Mouse (Mus musculus): ENCODE measurements around the gene Cdon. TPM values are rescaled to one million over a fixed set of nuclear protein-coding genes. Genes with fewer than 3 reads are reported as not detected.
A peak's percentile ranks its signal among the peaks of the same experiment; 100 is the strongest.

Cdon gene
- polyA plus RNA-seq, 1 experiment from 2014 or later: 5.0 TPM

DNA sequence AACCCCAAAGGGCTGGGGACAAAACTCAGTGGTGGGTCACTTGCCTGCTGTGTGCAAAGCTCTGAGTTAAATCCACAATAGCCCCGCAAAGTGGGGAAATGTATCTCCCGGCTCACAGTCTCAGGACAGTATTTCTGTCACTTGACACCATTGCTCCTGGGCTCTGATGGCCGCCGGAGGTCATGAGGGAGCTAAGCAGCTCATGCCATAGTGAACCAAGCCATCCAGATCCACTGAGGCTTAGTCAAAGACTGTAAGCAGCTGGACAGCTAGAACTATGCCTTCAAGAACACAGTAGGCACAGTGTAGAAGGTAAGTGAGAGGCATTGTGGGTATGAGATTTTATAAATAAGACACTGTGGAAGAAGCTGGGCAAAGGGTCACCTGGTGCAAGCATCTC is 74.0 kb downstream of the Cdon start:
- Histone ChIP-seq H3K4me3 (ENCODE audit: low read length) (no peak overlapping the region), H3K9ac (ENCODE audit: low read length) (no peak overlapping the region), H3K36me3 (ENCODE audit: control insufficient read depth, insufficient read depth) (peaks cover 7% of the 10 kb centered on the region; the same call in 1 of the 2 replicates), H3K4me2 (ENCODE audit: low read depth, low read length) (no peak overlapping the region), H3K9me3 (replicated peaks; ENCODE audit: control insufficient read depth, low read length) (no peaks in the 10 kb centered on the region), H3K4me1 (ENCODE audit: control insufficient read depth, insufficient read depth, low read length) (0 out of 2 replicates have a peak, but pooled peaks cover 2% of the 10 kb centered on the region), H3K27ac (ENCODE audit: low read length) (no peak overlapping the region), H3K27me3 (ENCODE audit: control insufficient read depth, insufficient read depth, low read length) (no peaks in the 10 kb centered on the region)
- 60% methylated on average over 4 of the region's 4 CpGs for WGBS
- no peak for ATAC-seq (replicated peaks; ENCODE audit: extremely low read depth, insufficient read depth, low FRiP score)

DNA sequence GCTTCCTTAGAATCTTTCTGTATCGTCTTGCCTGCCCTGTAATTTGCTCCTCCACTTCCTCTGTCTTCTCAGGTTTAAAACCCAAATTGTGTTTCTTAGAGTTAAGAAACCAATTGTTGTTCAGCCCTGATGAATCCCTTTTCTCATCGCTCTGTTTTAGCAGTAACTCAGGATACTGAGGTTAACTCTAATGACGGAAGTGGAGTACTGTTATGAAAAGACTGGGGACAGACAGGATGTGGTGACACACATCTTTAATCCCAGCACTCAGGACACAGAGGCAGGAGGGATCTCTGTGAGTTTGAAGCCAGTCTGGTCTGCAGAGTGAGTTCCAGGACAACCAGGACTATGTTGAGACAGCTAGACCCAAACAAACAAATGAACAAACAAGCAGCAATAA is 74.5 kb downstream of the Cdon start:
- no peak for ATAC-seq (replicated peaks; ENCODE audit: extremely low read depth, insufficient read depth, low FRiP score)
- Histone ChIP-seq H3K9me3 (replicated peaks; ENCODE audit: control insufficient read depth, low read length) (no peaks in the 10 kb centered on the region), H3K36me3 (ENCODE audit: control insufficient read depth, insufficient read depth) (peaks cover 7% of the 10 kb centered on the region; the same call in 1 of the 2 replicates), H3K4me1 (ENCODE audit: control insufficient read depth, insufficient read depth, low read length) (0 out of 2 replicates have a peak, but pooled peaks cover 2% of the 10 kb centered on the region), H3K4me2 (ENCODE audit: low read depth, low read length) (no peak overlapping the region), H3K9ac (ENCODE audit: low read length) (no peak overlapping the region), H3K27ac (ENCODE audit: low read length) (no peak overlapping the region), H3K4me3 (ENCODE audit: low read length) (no peak overlapping the region), H3K27me3 (ENCODE audit: control insufficient read depth, insufficient read depth, low read length) (no peaks in the 10 kb centered on the region)
- WGBS: 60% methylated on average over 3 of the region's 3 CpGs

DNA sequence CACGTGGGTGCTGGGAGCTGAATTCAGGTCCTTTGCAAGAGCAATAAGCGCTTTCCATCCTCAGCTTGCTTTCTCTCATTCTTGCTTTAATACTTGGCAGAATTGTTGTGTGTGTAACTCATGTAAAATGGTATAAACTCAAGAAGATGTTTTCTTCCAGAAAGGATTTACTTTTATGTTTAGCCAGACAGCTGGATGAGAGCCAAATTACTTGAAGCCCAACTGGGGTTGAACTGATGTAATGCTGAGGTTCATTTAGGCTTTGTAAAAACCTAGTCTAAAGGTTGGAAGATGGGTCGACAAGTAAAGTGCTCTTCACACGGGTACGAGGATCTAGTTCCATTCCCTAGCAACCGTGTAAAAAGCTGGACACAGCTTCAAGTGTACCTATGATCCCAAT is 79.0 kb downstream of the Cdon start:
- Histone ChIP-seq H3K4me2 (ENCODE audit: low read depth, low read length) (no peak overlapping the region), H3K4me3 (ENCODE audit: low read length) (no peak overlapping the region), H3K27ac (ENCODE audit: low read length) (no peak overlapping the region), H3K27me3 (ENCODE audit: control insufficient read depth, insufficient read depth, low read length) (no peaks in the 10 kb centered on the region), H3K9ac (ENCODE audit: low read length) (no peak overlapping the region), H3K9me3 (replicated peaks; ENCODE audit: control insufficient read depth, low read length) (no peaks in the 10 kb centered on the region), H3K4me1 (ENCODE audit: control insufficient read depth, insufficient read depth, low read length) (0 out of 2 replicates have a peak, but pooled peaks cover 2% of the 10 kb centered on the region), H3K36me3 (ENCODE audit: control insufficient read depth, insufficient read depth) (peaks cover 11% of the 10 kb centered on the region; the same call in 1 of the 2 replicates)
- whole genome bisulfite sequencing: 80% methylated on average over 6 of the region's 6 CpGs
- no peak for ATAC-seq (replicated peaks; ENCODE audit: extremely low read depth, insufficient read depth, low FRiP score)

DNA sequence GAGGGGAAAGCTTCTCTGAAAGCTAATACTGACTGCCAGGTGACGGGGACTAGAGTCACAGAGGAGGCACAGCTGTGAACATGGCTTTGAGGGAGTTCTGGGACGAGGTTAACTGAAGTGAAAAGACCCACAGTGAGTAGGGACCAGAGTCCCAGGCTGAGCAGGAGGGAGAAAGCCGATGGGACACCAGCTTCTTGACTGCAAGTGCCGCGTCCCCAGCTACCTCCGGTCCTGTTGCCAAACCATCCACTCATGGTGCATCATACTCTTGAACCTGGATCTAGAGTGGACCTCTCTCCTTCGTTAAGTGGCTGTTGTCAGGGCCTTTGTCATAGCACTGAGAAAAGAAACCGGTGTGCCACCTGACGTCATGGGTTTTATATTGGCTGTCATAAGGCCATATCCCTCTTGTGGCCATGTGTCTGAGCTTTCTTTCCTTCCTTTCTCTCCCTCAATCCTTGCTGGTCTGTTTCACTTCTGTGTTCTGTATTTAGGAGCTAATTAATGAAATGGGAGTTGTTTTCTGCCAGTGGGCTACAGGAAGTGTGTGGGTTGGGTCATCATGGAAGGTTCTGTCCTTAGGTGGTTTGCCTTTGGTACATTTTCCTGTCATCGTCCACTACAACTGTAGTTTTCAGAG is 81.6 kb downstream of the Cdon start:
- ATAC-seq (replicated peaks; ENCODE audit: extremely low read depth, insufficient read depth, low FRiP score): no peak
- H3K4me1 ChIP-seq (ENCODE audit: control insufficient read depth, insufficient read depth, low read length): peaks cover 7% of the 10 kb centered on the region
- 86% methylated on average over 10 of the region's 10 CpGs for WGBS
- no peaks in the 10 kb centered on the region for H3K9me3 ChIP-seq (replicated peaks; ENCODE audit: control insufficient read depth, low read length)
- no peak overlapping the region for H3K9ac ChIP-seq (ENCODE audit: low read length)
- no peaks in the 10 kb centered on the region for H3K27me3 ChIP-seq (ENCODE audit: control insufficient read depth, insufficient read depth, low read length)
- no peak overlapping the region for H3K4me2 ChIP-seq (ENCODE audit: low read depth, low read length)
- H3K4me3 ChIP-seq (ENCODE audit: low read length): no peak overlapping the region
- H3K36me3 ChIP-seq (ENCODE audit: control insufficient read depth, insufficient read depth): peaks cover 11% of the 10 kb centered on the region; the same call in 1 of the 2 replicates
- no peak overlapping the region for H3K27ac ChIP-seq (ENCODE audit: low read length)

DNA sequence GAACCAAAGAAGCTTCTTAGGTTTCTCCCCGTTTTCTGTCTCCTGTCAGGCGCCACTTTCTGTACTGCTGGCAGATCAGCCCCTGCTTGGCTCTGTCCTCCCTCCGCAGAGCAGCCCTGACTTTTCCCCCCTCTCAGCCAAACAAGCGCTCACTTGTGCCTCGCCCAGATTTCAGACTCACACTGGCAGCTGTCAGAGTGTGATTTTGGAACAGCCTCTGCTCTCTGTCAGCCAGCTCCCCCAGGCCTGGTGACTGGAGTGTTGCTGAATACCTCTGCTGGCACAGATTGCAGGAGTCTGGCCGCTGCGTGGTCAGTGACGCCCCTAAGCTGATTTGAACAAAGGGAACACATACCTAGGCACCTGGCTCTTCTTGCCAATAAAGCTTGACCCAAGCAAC is 87.3 kb downstream of the Cdon start:
- 12% methylated on average over 8 of the region's 8 CpGs for WGBS
- peak overlapping the region; percentile 21 for H3K4me2 ChIP-seq (ENCODE audit: low read depth, low read length)
- no peak overlapping the region for H3K4me3 ChIP-seq (ENCODE audit: low read length)

DNA sequence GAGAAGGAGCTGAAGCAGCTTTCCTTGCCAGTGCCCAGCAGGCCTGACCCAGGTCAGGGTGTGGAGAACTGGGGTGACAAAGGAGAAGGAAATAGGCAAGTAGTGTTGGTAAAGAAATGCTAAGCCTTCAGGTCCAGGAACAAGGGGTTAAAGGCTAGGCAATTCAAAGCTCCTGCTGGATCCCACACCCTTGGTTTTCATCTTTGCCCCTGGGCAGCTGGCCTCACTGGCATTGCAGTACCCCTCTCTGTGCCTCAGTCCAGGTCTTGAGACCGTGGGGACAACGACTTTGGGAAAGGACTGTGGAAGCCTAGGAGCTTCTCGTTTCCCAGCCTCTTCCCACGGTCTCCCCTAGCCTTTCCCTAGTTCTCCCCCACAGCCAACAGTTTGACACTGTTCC is 93.0 kb downstream of the Cdon start:
- Histone ChIP-seq H3K4me1 (ENCODE audit: control insufficient read depth, insufficient read depth, low read length) (peaks cover 2% of the 10 kb centered on the region), H3K9ac (ENCODE audit: low read length) (no peak overlapping the region), H3K9me3 (replicated peaks; ENCODE audit: control insufficient read depth, low read length) (no peaks in the 10 kb centered on the region), H3K27ac (ENCODE audit: low read length) (no peak overlapping the region), H3K27me3 (ENCODE audit: control insufficient read depth, insufficient read depth, low read length) (0 out of 2 replicates have a peak, but pooled peaks cover 2% of the 10 kb centered on the region), H3K4me2 (ENCODE audit: low read depth, low read length) (no peak overlapping the region), H3K4me3 (ENCODE audit: low read length) (no peak overlapping the region), H3K36me3 (ENCODE audit: control insufficient read depth, insufficient read depth) (no peaks in the 10 kb centered on the region)
- 69% methylated on average over 4 of the region's 4 CpGs for WGBS
- no peak for ATAC-seq (replicated peaks; ENCODE audit: extremely low read depth, insufficient read depth, low FRiP score)

More for the DNA sequence above, 87.3 kb downstream of the Cdon start:
- peak overlapping the region; percentile 53; the same call in 1 of the 2 replicates for H3K9ac ChIP-seq (ENCODE audit: low read length)
- no peaks in the 10 kb centered on the region for H3K36me3 ChIP-seq (ENCODE audit: control insufficient read depth, insufficient read depth)
- no peaks in the 10 kb centered on the region for H3K9me3 ChIP-seq (replicated peaks; ENCODE audit: control insufficient read depth, low read length)
- peak overlapping the region; percentile 93 for H3K27ac ChIP-seq (ENCODE audit: low read length)
- peaks cover 20% of the 10 kb centered on the region for H3K4me1 ChIP-seq (ENCODE audit: control insufficient read depth, insufficient read depth, low read length)
- ATAC-seq (replicated peaks; ENCODE audit: extremely low read depth, insufficient read depth, low FRiP score): peak; percentile 92
- H3K27me3 ChIP-seq (ENCODE audit: control insufficient read depth, insufficient read depth, low read length): 0 out of 2 replicates have a peak, but pooled peaks cover 2% of the 10 kb centered on the region

DNA sequence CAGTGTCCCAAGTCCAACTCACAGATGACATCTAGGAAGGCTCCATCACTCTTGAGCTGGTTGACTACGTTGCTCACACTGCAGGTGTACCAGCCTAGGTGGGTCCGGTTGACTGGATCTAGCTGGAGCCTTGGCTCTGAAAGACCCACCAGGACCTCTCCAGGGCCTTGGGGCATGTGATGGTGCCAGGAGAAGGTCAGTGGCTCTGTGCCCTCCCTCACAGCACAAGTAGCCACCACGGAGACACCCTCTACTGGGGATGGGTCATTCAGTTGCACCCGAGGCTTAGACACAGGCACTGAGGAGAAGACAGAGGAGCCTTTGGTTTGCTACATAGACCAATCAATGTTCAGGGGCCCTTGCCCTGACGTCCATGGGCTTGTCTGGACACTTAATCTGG is 95.3 kb downstream of the Cdon start:
- Histone ChIP-seq H3K36me3 (ENCODE audit: control insufficient read depth, insufficient read depth) (no peaks in the 10 kb centered on the region), H3K4me1 (ENCODE audit: control insufficient read depth, insufficient read depth, low read length) (no peaks in the 10 kb centered on the region), H3K27ac (ENCODE audit: low read length) (no peak overlapping the region), H3K27me3 (ENCODE audit: control insufficient read depth, insufficient read depth, low read length) (no peaks in the 10 kb centered on the region), H3K9me3 (replicated peaks; ENCODE audit: control insufficient read depth, low read length) (no peaks in the 10 kb centered on the region), H3K4me3 (ENCODE audit: low read length) (no peak overlapping the region), H3K4me2 (ENCODE audit: low read depth, low read length) (no peak overlapping the region), H3K9ac (ENCODE audit: low read length) (no peak overlapping the region)
- ATAC-seq (replicated peaks; ENCODE audit: extremely low read depth, insufficient read depth, low FRiP score): no peak
- 75% methylated on average over 5 of the region's 5 CpGs for WGBS

DNA sequence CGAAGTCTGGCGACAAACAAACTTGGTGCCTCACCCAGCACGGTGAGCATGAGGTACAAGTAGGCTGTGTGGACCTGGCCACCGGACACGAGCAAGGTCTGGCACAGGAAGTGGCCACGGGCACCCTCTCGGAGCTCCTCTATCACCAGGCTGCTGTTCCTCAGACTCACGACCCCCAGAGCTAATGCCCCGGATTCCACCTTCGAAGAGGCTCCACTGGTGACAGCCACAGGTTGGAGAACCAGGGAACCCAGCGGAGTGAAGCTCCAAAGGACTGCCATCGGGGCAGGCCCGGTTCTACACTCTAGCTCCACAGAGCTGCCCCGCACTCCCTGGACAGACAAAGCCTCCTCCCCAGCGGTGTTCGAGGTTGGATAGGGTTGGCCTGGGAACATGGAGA is 95.8 kb downstream of the Cdon start:
- no peaks in the 10 kb centered on the region for H3K9me3 ChIP-seq (replicated peaks; ENCODE audit: control insufficient read depth, low read length)
- no peak overlapping the region for H3K4me3 ChIP-seq (ENCODE audit: low read length)
- 87% methylated on average over 16 of the region's 16 CpGs for WGBS
- no peaks in the 10 kb centered on the region for H3K36me3 ChIP-seq (ENCODE audit: control insufficient read depth, insufficient read depth)
- no peak overlapping the region for H3K4me2 ChIP-seq (ENCODE audit: low read depth, low read length)
- H3K9ac ChIP-seq (ENCODE audit: low read length): no peak overlapping the region
- no peak overlapping the region for H3K27ac ChIP-seq (ENCODE audit: low read length)
- ATAC-seq (replicated peaks; ENCODE audit: extremely low read depth, insufficient read depth, low FRiP score): no peak
- no peaks in the 10 kb centered on the region for H3K27me3 ChIP-seq (ENCODE audit: control insufficient read depth, insufficient read depth, low read length)
- H3K4me1 ChIP-seq (ENCODE audit: control insufficient read depth, insufficient read depth, low read length): no peaks in the 10 kb centered on the region

DNA sequence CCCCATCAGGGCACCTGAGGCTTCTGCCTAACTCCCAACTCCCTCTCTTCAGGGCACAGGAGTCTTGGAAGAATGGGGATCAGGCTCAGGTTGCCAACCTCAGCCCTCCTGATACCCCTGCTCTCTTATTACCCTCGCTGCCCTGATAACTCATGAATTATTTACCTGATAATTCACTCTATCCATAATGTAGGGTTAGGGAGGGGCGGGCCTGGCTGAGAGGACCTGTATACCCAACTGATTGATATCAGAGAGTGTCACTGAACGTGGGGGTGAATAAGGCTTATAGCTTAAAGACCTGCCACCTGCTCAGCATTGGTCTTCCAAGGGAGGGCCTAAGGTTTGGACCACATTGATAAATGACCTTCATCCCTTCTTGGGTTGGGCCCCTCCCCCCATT is 97.2 kb downstream of the Cdon start, which contains the start of gene Gm1113:
Gm1113 (minus strand) TSS at position 101 of the 400 bp plus-strand sequence.
- H3K36me3 ChIP-seq (ENCODE audit: control insufficient read depth, insufficient read depth): no peaks in the 10 kb centered on the region
- no peaks in the 10 kb centered on the region for H3K9me3 ChIP-seq (replicated peaks; ENCODE audit: control insufficient read depth, low read length)

More for the DNA sequence above, 97.2 kb downstream of the Cdon start, which contains the start of gene Gm1113:
- WGBS: 78% methylated on average over 3 of the region's 3 CpGs
- Histone ChIP-seq H3K4me1 (ENCODE audit: control insufficient read depth, insufficient read depth, low read length) (peaks cover 2% of the 10 kb centered on the region), H3K4me2 (ENCODE audit: low read depth, low read length) (no peak within 1 kb of the TSS), H3K27me3 (ENCODE audit: control insufficient read depth, insufficient read depth, low read length) (no peaks in the 10 kb centered on the region), H3K9ac (ENCODE audit: low read length) (no peak within 1 kb of the TSS), H3K4me3 (ENCODE audit: low read length) (no peak within 1 kb of the TSS), H3K27ac (ENCODE audit: low read length) (no peak within 1 kb of the TSS)
- no peak for ATAC-seq (replicated peaks; ENCODE audit: extremely low read depth, insufficient read depth, low FRiP score)

Measured in heart, embryonic 16.5 days (tissue).